Mouse (Mus musculus): Measurements from ENCODE around the gene Hmox1.

Hmox1 gene

GRCm38 (mm10) chr8:75088989-75089881 lies 4.2 kb upstream of the Hmox1 start:
- in situ Hi-C loops (cut with MboI): no loop called here

GRCm38 (mm10) chr8:75090781-75091365 lies 2.5 kb upstream of the Hmox1 start:
- in situ Hi-C loops (cut with MboI): no loop called here

- in situ Hi-C loops (cut with MboI): no loop called here
Measured at GRCm38 (mm10) chr8:75102956-75103355, 9.5 kb downstream of the Hmox1 start.

GRCm38 (mm10) chr8:75103376-75103878 lies 10.0 kb downstream of the Hmox1 start:
- in situ Hi-C loops (cut with MboI): no loop called here

- in situ Hi-C loops (cut with MboI): no loop called here
Measured at GRCm38 (mm10) chr8:75108527-75109235, 15.3 kb downstream of the Hmox1 start.

- in situ Hi-C loops (cut with MboI): no loop called here
Measured at GRCm38 (mm10) chr8:75109236-75109967, 16.0 kb downstream of the Hmox1 start, which contains the start of gene Mcm5. Mcm5 (plus strand) TSS chr8:75109569.

GRCm38 (mm10) chr8:75110093-75110492 lies 16.7 kb downstream of the Hmox1 start:
- in situ Hi-C loops (cut with MboI): no loop called here

GRCm38 (mm10) chr8:75118505-75118904 lies 25.1 kb downstream of the Hmox1 start:
- in situ Hi-C loops (cut with MboI): no loop called here

GRCm38 (mm10) chr8:75119287-75119686 lies 25.9 kb downstream of the Hmox1 start:
- in situ Hi-C loops (cut with MboI): no loop called here

- in situ Hi-C loops (cut with MboI): no loop called here
Measured at GRCm38 (mm10) chr8:75119747-75120146, 26.3 kb downstream of the Hmox1 start.

- in situ Hi-C loops (cut with MboI): no loop called here
Measured at GRCm38 (mm10) chr8:75127406-75127805, 34.0 kb downstream of the Hmox1 start.

GRCm38 (mm10) chr8:75132485-75132884 lies 39.1 kb downstream of the Hmox1 start:
- in situ Hi-C loops (cut with MboI): no loop called here

GRCm38 (mm10) chr8:75133399-75133798 lies 40.0 kb downstream of the Hmox1 start:
- in situ Hi-C loops (cut with MboI): no loop called here

GRCm38 (mm10) chr8:75134603-75135391 lies 41.4 kb downstream of the Hmox1 start:
- in situ Hi-C loops (cut with MboI): no loop called here

- in situ Hi-C loops (cut with MboI): no loop called here
Measured at GRCm38 (mm10) chr8:75135756-75136155, 42.3 kb downstream of the Hmox1 start.

- in situ Hi-C loops (cut with MboI): no loop called here
Measured at GRCm38 (mm10) chr8:75136256-75136655, 42.8 kb downstream of the Hmox1 start.

- in situ Hi-C loops (cut with MboI): no loop called here
Measured at GRCm38 (mm10) chr8:75137536-75137935, 44.1 kb downstream of the Hmox1 start.

Measured in mature B cell (primary cell).